Mouse (Mus musculus): ENCODE results near the gene Rufy1. TPM values are rescaled to one million over a fixed set of nuclear protein-coding genes. Genes with fewer than 3 reads are reported as not detected.
A peak's percentile ranks its signal among the peaks of the same experiment; 100 is the strongest.
"Not testable (repeated sequence)": the region's sequence is repeated elsewhere in the genome, so short reads cannot be mapped to it uniquely, and the experiment has no call there.

Gene Rufy1
- polyA plus RNA-seq, 1 experiment from 2014 or later: 29.3 TPM

DNA sequence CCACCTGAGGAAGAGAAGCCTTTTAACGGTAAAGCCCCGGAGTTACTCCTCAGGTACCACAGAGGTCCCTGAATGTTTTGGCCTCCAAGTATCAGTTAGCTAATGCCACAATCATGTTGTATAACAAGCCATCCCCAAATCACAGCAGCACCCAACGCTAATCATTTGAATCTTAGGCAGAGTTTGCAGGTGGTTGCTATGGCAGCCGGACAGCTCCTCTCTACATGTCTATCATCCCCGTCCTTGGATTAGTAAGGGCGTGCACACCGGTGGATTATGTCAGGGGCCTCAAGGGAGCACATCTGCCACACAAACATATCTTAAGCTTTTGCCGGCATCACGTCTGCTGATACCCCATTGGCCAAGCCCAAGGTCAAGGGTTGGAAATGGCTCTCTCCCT, 19.3 kb upstream of the Rufy1 start:
- H3K4me2 ChIP-seq: no peak overlapping the region
- no peaks in the 10 kb centered on the region for H3K4me1 ChIP-seq (replicated peaks)
- no peak overlapping the region for H3K4me3 ChIP-seq
- no peak overlapping the region for H3K27ac ChIP-seq (replicated peaks)
- WGBS: 69% methylated on average over 9 of the region's 9 CpGs
- no peak overlapping the region for H3K9ac ChIP-seq
- ATAC-seq (ENCODE audit: low FRiP score, low read depth): no peak
- no peaks in the 10 kb centered on the region for H3K27me3 ChIP-seq
- no peaks in the 10 kb centered on the region for H3K9me3 ChIP-seq
- no peaks in the 10 kb centered on the region for H3K36me3 ChIP-seq

DNA sequence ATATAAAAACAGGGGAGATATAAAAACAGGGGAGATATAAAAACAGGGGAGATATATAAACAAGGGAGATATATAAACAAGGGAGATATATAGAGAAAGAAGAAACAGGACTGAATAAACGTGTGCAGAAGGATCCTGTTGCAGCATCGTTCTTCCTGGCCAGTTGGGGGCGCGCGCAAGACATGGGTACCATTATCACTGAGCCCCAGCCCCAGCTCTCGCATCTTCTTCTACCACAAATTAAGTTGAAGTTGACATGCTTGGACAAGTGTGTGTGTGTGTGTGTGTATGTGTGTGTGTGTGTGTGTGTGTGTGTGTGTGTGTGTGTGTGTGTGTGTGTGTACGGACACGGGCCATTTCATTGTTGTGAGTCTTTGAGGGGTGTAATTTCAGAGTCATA, 17.2 kb upstream of the Rufy1 start:
- WGBS: 40% methylated on average over 7 of the region's 8 CpGs
- H3K9me3 ChIP-seq; H3K27me3 ChIP-seq; H3K4me2 ChIP-seq; ATAC-seq (ENCODE audit: low FRiP score, low read depth); H3K36me3 ChIP-seq; H3K9ac ChIP-seq; H3K27ac ChIP-seq (replicated peaks); H3K4me1 ChIP-seq (replicated peaks); H3K4me3 ChIP-seq: not testable (repeated sequence)

GRCm38 (mm10) chr11:50443259-50444065, 12.5 kb upstream of the Rufy1 start:
- no peak overlapping the region for H3K4me3 ChIP-seq
- H3K9me3 ChIP-seq: no peaks in the 10 kb centered on the region
- no peak overlapping the region for H3K9ac ChIP-seq
- H3K27me3 ChIP-seq: no peaks in the 10 kb centered on the region
- peak; percentile 48 for ATAC-seq (ENCODE audit: low FRiP score, low read depth)
- no peaks in the 10 kb centered on the region for H3K4me1 ChIP-seq (replicated peaks)
- WGBS: 68% methylated on average over 5 of the region's 5 CpGs
- no peak overlapping the region for H3K4me2 ChIP-seq
- no peaks in the 10 kb centered on the region for H3K36me3 ChIP-seq
- H3K27ac ChIP-seq (replicated peaks): no peak overlapping the region

DNA sequence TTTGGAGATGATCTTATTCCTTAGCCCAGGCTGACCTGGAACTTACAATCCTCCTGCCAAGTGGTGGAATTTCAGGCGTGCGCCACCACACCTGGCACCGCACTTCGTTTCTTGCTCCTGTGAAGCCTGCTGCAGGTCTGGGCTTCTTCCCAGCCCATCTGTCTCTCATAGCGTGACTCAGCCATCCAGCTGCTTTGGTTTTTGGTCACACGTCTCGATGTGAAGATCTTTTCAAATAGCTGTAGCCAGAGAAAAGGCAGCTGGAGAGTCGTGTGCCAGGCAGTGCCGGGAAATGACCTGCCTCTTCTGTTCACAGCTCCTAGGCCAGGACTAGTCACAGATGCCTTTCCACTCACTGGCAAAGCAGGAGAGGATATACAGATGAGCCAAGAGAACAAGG, 10.7 kb upstream of the Rufy1 start:
- H3K4me1 ChIP-seq (replicated peaks): no peaks in the 10 kb centered on the region
- no peaks in the 10 kb centered on the region for H3K27me3 ChIP-seq
- no peak overlapping the region for H3K4me3 ChIP-seq
- no peak overlapping the region for H3K9ac ChIP-seq
- H3K27ac ChIP-seq (replicated peaks): no peak overlapping the region
- no peak for ATAC-seq (ENCODE audit: low FRiP score, low read depth)
- WGBS: 58% methylated on average over 9 of the region's 9 CpGs
- H3K36me3 ChIP-seq: no peaks in the 10 kb centered on the region
- H3K4me2 ChIP-seq: no peak overlapping the region
- no peaks in the 10 kb centered on the region for H3K9me3 ChIP-seq

GRCm38 (mm10) chr11:50440691-50441090, 9.8 kb upstream of the Rufy1 start:
- H3K4me1 ChIP-seq (replicated peaks): no peaks in the 10 kb centered on the region
- H3K27ac ChIP-seq (replicated peaks): no peak overlapping the region
- no peaks in the 10 kb centered on the region for H3K36me3 ChIP-seq
- WGBS: 80% methylated on average over 6 of the region's 6 CpGs
- no peak for ATAC-seq (ENCODE audit: low FRiP score, low read depth)
- no peak overlapping the region for H3K9ac ChIP-seq
- H3K9me3 ChIP-seq: no peaks in the 10 kb centered on the region
- H3K4me3 ChIP-seq: no peak overlapping the region
- no peaks in the 10 kb centered on the region for H3K27me3 ChIP-seq
- no peak overlapping the region for H3K4me2 ChIP-seq

- WGBS: 68% methylated on average over 8 of the region's 8 CpGs
- H3K27ac ChIP-seq (replicated peaks): no peak overlapping the region
- H3K4me2 ChIP-seq: no peak overlapping the region
- no peaks in the 10 kb centered on the region for H3K9me3 ChIP-seq
- no peak overlapping the region for H3K4me3 ChIP-seq
- no peaks in the 10 kb centered on the region for H3K36me3 ChIP-seq
- no peaks in the 10 kb centered on the region for H3K27me3 ChIP-seq
- H3K9ac ChIP-seq: no peak overlapping the region
- H3K4me1 ChIP-seq (replicated peaks): no peaks in the 10 kb centered on the region
- no peak for ATAC-seq (ENCODE audit: low FRiP score, low read depth)
These were observed 8.9 kb upstream of the Rufy1 start for GRCm38 (mm10) chr11:50439857-50440256.

GRCm38 (mm10) chr11:50432896-50433295, 2.0 kb upstream of the Rufy1 start:
- Histone ChIP-seq H3K27ac (replicated peaks) (no peak overlapping the region), H3K4me2 (no peak overlapping the region), H3K4me3 (no peak overlapping the region), H3K27me3 (no peaks in the 10 kb centered on the region), H3K36me3 (no peaks in the 10 kb centered on the region), H3K9me3 (no peaks in the 10 kb centered on the region), H3K4me1 (replicated peaks) (peaks cover 25% of the 10 kb centered on the region), H3K9ac (no peak overlapping the region)
- WGBS: 92% methylated on average over 5 of the region's 5 CpGs
- ATAC-seq (ENCODE audit: low FRiP score, low read depth): no peak

DNA sequence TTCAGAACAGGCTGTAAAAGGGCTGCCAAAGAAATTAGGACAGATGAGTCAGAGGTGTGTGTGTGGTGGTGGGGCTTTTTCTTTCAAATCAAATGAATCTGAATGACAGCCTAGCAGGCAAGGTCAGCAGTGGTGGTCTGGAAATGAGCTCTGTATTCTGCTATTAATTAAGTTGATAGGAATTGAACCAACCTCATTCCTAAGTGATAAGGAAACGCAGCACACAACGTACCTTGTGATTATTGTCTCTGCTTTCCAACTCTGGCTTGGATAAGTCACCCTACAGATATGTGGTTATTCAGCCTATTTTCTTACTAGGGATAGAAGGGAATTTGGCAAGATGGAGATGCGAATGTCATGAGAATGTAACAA, 1.1 kb upstream of the Rufy1 start:
- 93% methylated on average over 3 of the region's 3 CpGs for WGBS
- ATAC-seq (ENCODE audit: low FRiP score, low read depth): no peak
- no peaks in the 10 kb centered on the region for H3K9me3 ChIP-seq
- no peaks in the 10 kb centered on the region for H3K27me3 ChIP-seq
- no peak overlapping the region for H3K4me3 ChIP-seq
- H3K4me1 ChIP-seq (replicated peaks): peaks cover 25% of the 10 kb centered on the region
- H3K9ac ChIP-seq: no peak overlapping the region
- no peak overlapping the region for H3K27ac ChIP-seq (replicated peaks)
- no peaks in the 10 kb centered on the region for H3K36me3 ChIP-seq
- H3K4me2 ChIP-seq: no peak overlapping the region

GRCm38 (mm10) chr11:50431134-50432068, 476 bp upstream of the Rufy1 start:
- Histone ChIP-seq H3K36me3 (no peaks in the 10 kb centered on the region), H3K9me3 (no peaks in the 10 kb centered on the region), H3K4me1 (replicated peaks) (peaks cover 25% of the 10 kb centered on the region), H3K27me3 (no peaks in the 10 kb centered on the region), H3K4me2 (peak overlapping the region; percentile 66), H3K27ac (replicated peaks) (peak overlapping the region; percentile 98), H3K9ac (peak overlapping the region; percentile 78), H3K4me3 (peak overlapping the region; percentile 81)
- WGBS: 26% methylated on average over 32 of the region's 32 CpGs
- peak; percentile 15; the same call in 1 of the 2 replicates for ATAC-seq (ENCODE audit: low FRiP score, low read depth)

- Histone ChIP-seq H3K9ac (no peak overlapping the region), H3K4me2 (no peak overlapping the region), H3K4me1 (replicated peaks) (peaks cover 22% of the 10 kb centered on the region), H3K4me3 (no peak overlapping the region), H3K27me3 (no peaks in the 10 kb centered on the region), H3K9me3 (no peaks in the 10 kb centered on the region), H3K27ac (replicated peaks) (no peak overlapping the region), H3K36me3 (no peaks in the 10 kb centered on the region)
- no peak for ATAC-seq (ENCODE audit: low FRiP score, low read depth)
- WGBS: 89% methylated on average over 4 of the region's 4 CpGs
These were observed 4.9 kb downstream of the Rufy1 start for GRCm38 (mm10) chr11:50426056-50426455.

GRCm38 (mm10) chr11:50421934-50422780, 8.8 kb downstream of the Rufy1 start:
- H3K9ac ChIP-seq: peak overlapping the region; percentile 17; the same call in 1 of the 2 replicates
- H3K27ac ChIP-seq (replicated peaks): peak overlapping the region; percentile 80
- peaks cover 15% of the 10 kb centered on the region for H3K36me3 ChIP-seq
- 23% methylated on average over 22 of the region's 22 CpGs for WGBS
- no peaks in the 10 kb centered on the region for H3K27me3 ChIP-seq
- peak; percentile 97 for ATAC-seq (ENCODE audit: low FRiP score, low read depth)
- H3K4me2 ChIP-seq: peak overlapping the region; percentile 69
- H3K4me3 ChIP-seq: peak overlapping the region; percentile 37
- peaks cover 6% of the 10 kb centered on the region for H3K4me1 ChIP-seq (replicated peaks)
- H3K9me3 ChIP-seq: no peaks in the 10 kb centered on the region

Measured in hindbrain, embryonic 15.5 days (tissue).